Mouse (Mus musculus): Measurements from ENCODE around the gene Otop3.

- no peak for TF ChIP-seq EP300 (IDR thresholded peaks at IDR 0.05)
- TF ChIP-seq CTCF (IDR thresholded peaks at IDR 0.05): peak; percentile 29
Measured at GRCm38 (mm10) chr11:115329339-115329738, 5.2 kb upstream of the Otop3 start.

Data from lung, postnatal 0 days (tissue).